Mouse (Mus musculus): ENCODE results near the gene Nrbf2. TPM values are rescaled to one million over a fixed set of nuclear protein-coding genes. Genes with fewer than 3 reads are reported as not detected.

The Nrbf2 gene
- 46.5 and 47.5 TPM in 2 replicates for polyA plus RNA-seq (2015; fragmentation: Nextera tagmentation; extraction: Ambion mirVana)

GRCm38 (mm10) chr10:67285176-67285814, at the start of gene Nrbf2:
TSS of gene Nrbf2 (minus strand) at chr10:67285305.
- peak; percentile 94 for DNase-seq (ENCODE audit: low spot score)

- DNase-seq (ENCODE audit: low spot score): no peak
These were observed 45.5 kb upstream of the Nrbf2 start for GRCm38 (mm10) chr10:67330580-67330979.

- no peak for DNase-seq (ENCODE audit: low spot score)
These were observed 44.6 kb upstream of the Nrbf2 start for GRCm38 (mm10) chr10:67329661-67330060.

GRCm38 (mm10) chr10:67328208-67328607, 43.1 kb upstream of the Nrbf2 start:
- no peak for DNase-seq (ENCODE audit: low spot score)

GRCm38 (mm10) chr10:67324036-67324435, 38.9 kb upstream of the Nrbf2 start:
- DNase-seq (ENCODE audit: low spot score): no peak

- no peak for DNase-seq (ENCODE audit: low spot score)
These were observed 36.3 kb upstream of the Nrbf2 start for GRCm38 (mm10) chr10:67321396-67321795.

- no peak for DNase-seq (ENCODE audit: low spot score)
These were observed 35.2 kb upstream of the Nrbf2 start for GRCm38 (mm10) chr10:67320207-67320859.

GRCm38 (mm10) chr10:67319016-67319725, 34.1 kb upstream of the Nrbf2 start:
- DNase-seq (ENCODE audit: low spot score): no peak

- DNase-seq (ENCODE audit: low spot score): no peak
These were observed 32.9 kb upstream of the Nrbf2 start for GRCm38 (mm10) chr10:67317931-67318460.

- DNase-seq (ENCODE audit: low spot score): peak; percentile 74
These were observed 29.8 kb upstream of the Nrbf2 start for GRCm38 (mm10) chr10:67314811-67315435.

GRCm38 (mm10) chr10:67312456-67312855, 27.4 kb upstream of the Nrbf2 start:
- DNase-seq (ENCODE audit: low spot score): no peak

- DNase-seq (ENCODE audit: low spot score): peak; percentile 54
These were observed 26.3 kb upstream of the Nrbf2 start for GRCm38 (mm10) chr10:67311277-67311959.

GRCm38 (mm10) chr10:67309483-67310138, 24.5 kb upstream of the Nrbf2 start:
- DNase-seq (ENCODE audit: low spot score): no peak

GRCm38 (mm10) chr10:67302340-67302739, 17.2 kb upstream of the Nrbf2 start:
- DNase-seq (ENCODE audit: low spot score): no peak

GRCm38 (mm10) chr10:67301046-67301445, 15.9 kb upstream of the Nrbf2 start:
- no peak for DNase-seq (ENCODE audit: low spot score)

GRCm38 (mm10) chr10:67299285-67299684, 14.2 kb upstream of the Nrbf2 start:
- no peak for DNase-seq (ENCODE audit: low spot score)

GRCm38 (mm10) chr10:67298856-67299255, 13.8 kb upstream of the Nrbf2 start:
- no peak for DNase-seq (ENCODE audit: low spot score)

GRCm38 (mm10) chr10:67297175-67297855, 12.2 kb upstream of the Nrbf2 start:
- DNase-seq (ENCODE audit: low spot score): no peak

- DNase-seq (ENCODE audit: low spot score): no peak
These were observed 11.5 kb upstream of the Nrbf2 start for GRCm38 (mm10) chr10:67296482-67297152.
